In the genomic region with DNA sequence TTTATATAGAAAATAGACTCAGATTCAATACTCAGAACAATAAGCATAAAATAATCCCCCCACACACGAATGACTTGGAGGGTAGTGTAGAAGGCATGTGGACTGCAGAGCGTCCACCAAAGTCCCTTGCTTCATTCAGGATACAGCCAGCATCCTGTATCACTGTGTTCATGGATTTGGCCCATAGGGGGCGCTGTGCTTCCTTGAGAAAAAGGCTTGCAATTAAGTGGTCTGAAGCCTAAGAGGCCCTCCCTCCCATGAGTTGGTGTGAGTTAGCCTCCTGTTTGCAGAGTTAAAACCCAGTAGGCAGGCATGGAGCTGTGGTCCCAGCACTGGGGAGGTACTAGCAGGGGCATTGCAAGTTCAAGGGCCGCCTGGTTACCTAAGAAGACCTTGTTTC, we compare ENCODE assay signal across 9 mouse cellular contexts. TPM values are rescaled to one million over a fixed set of nuclear protein-coding genes. Genes with fewer than 3 reads are reported as not detected.
DNase-seq lines count a peak whose midpoint lies in the region; ATAC-seq lines count a peak whose summit lies in the region.
"Had no signal": no experiment of that assay in that cellular context is flagged by ENCODE, and none has a peak within 500 bp of the region (broad histone marks: within the 10 kb centered on the region; RNA-seq: fewer than 3 reads in every experiment).

No protein-coding gene starts in this region.

- peak; percentile 91 for ATAC-seq in common myeloid progenitor, adult 5-6 weeks (replicated peaks; ENCODE audit: low read depth, poor library complexity, severe bottlenecking)
- ATAC-seq in liver, embryonic 13.5 days (ENCODE audit: low read depth), result no peak

- no peaks in the 10 kb centered on the region for H3K4me1 ChIP-seq in liver, embryonic 13.5 days (replicated peaks)

- no peak overlapping the region for H3K4me3 ChIP-seq in liver, embryonic 13.5 days (replicated peaks)
- H3K4me3 ChIP-seq: limb, embryonic 13.5 days had no signal

- no peak overlapping the region for H3K4me2 ChIP-seq in liver, embryonic 13.5 days
- H3K4me2 ChIP-seq: limb, embryonic 13.5 days had no signal

- H3K36me3 ChIP-seq in liver, embryonic 13.5 days, result no peaks in the 10 kb centered on the region

- no peaks in the 10 kb centered on the region for H3K9me3 ChIP-seq in liver, embryonic 13.5 days (replicated peaks)
- H3K9me3 ChIP-seq: limb, embryonic 13.5 days had no signal

- peak; percentile 81 for DNase-seq in 416B (ENCODE audit: low read depth)
- DNase-seq in WW6 (ENCODE audit: low read depth, low spot score), result peak; percentile 40
- DNase-seq in gastrocnemius, postnatal 4 days (ENCODE audit: low spot score in 2 of 2), result peak; percentile 81 to 88
- peak; percentile 90 for DNase-seq in kidney, postnatal 14 days
- DNase-seq in liver, embryonic 13.5 days, result peak; percentile 24
- DNase-seq in retina, postnatal 7 days (ENCODE audit: low read depth, low spot score), result peak; percentile 68
- DNase-seq in urinary bladder, postnatal 10 days (ENCODE audit: low spot score), result peak; percentile 49

- H3K27ac ChIP-seq in liver, embryonic 13.5 days, result no peak overlapping the region
- H3K27ac ChIP-seq: limb, embryonic 13.5 days had no signal

- no peak overlapping the region for H3K9ac ChIP-seq in liver, embryonic 13.5 days

- 15% methylated on average over 4 of the region's 4 CpGs for WGBS in liver, embryonic 13.5 days (ENCODE audit: insufficient replicate concordance)

- H3K27me3 ChIP-seq in liver, embryonic 13.5 days, result no peaks in the 10 kb centered on the region
- H3K27me3 ChIP-seq: limb, embryonic 13.5 days had no signal

RNA-seq across cellular contexts. Expression of a gene that starts 47.1 kb away (rescaled TPM):
- 0.41 and 1.1 TPM in 2 replicates for total RNA-seq in common myeloid progenitor, adult 5-6 weeks (2017)
- 10 to 100 TPM; 66.2 to 68.9 TPM for total RNA-seq in gastrocnemius, postnatal 4 days (2021)
- 2.7 and 2.9 TPM in 2 replicates for polyA plus RNA-seq in liver, embryonic 13.5 days (2015; fragmentation: Nextera tagmentation; extraction: Ambion mirVana)

Comparison
In these comparisons a context has a peak if more than half of its experiments do, and no peak if none do; other contexts are left out.
1. DNase-seq: peak in every context shown above with its lines; median percentile 90 in kidney, postnatal 14 days; 84 in gastrocnemius, postnatal 4 days; 81 in 416B; 68 in retina, postnatal 7 days; 49 in urinary bladder, postnatal 10 days; 40 in WW6; 24 in liver, embryonic 13.5 days.
2. RNA of a gene that starts 47.1 kb away (total RNA-seq): 66.2 to 68.9 TPM in gastrocnemius, postnatal 4 days; 0.41 to 1.1 TPM in common myeloid progenitor, adult 5-6 weeks; every median in the first group is over 10 times any median in the second.